Mouse (Mus musculus) heart, adult 2 months (tissue): ENCODE results near the gene Zbtb22.

Source experiments
- CTCF ChIP-seq: fragments of 200-600 bp; IDR thresholded peaks from 2 replicates; pipeline ENCODE4 v1.8.1; 2022; ENCODE audit warnings: antibody characterized with exemption, mild to moderate bottlenecking, moderate library complexity
- EP300 ChIP-seq: fragments of 200-500 bp; IDR thresholded peaks from 2 replicates; pipeline ENCODE4 v1.6.1; 2011; ENCODE audit warnings: low read depth, low read length, control low read depth; ENCODE audit not compliant: insufficient read depth
- POLR2A ChIP-seq: fragments of 200-500 bp; IDR thresholded peaks from 2 replicates; pipeline ENCODE4 v1.6.1; 2011; ENCODE audit warnings: mild to moderate bottlenecking, low read depth, low read length, control low read depth; ENCODE audit not compliant: insufficient read depth

DNA sequence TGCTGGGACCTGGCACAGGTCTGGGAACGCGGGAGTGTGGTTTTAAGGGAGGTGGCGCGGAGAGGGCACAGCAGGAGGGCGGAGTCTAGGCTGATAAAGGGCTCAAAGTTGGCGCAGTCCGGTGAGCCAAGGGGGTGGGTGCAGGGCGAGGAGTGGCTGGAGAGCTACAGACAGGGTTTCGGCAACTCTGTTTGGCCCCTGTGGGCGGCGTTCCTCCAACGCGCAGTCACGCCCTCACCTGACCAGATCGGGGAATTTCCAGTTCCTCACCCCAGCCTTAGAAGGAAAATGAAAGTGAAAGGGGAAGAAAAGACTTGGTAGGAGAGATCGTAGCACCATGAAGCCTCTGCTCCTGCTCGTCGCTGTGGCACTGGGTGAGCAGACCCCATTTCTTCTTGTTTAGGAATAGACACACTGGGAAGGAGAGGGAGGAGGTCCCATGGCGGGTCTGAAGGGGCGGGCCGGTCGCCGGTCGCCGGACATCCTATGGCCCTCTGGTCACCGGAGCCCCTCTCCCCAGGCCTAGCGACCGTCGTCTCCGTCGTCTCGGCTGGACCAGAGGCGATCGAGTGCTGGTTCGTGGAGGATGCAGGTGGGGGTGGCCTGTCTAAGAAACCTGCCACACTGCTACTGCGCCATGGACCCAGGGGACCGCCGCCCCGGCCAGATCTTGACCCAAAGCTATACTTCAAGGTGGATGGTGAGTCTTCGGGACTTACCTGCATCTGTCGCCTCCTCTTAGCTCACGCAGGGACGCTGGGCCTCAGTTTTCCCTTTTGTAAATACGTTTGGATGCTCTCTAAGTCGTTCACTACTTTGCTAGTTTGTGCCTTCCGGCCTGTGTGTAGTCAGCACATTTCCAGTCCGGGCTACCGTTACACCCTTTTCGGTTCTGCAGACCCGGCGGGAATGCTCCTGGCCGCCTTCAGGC lies 3.9 kb downstream of the Zbtb22 start:
- peak; percentile 80; the same call in 1 of the 2 replicates for TF ChIP-seq EP300
- peak; percentile 86 for TF ChIP-seq POLR2A
- TF ChIP-seq CTCF = peak; percentile 54
